In genomic region chr4:109393902-109394301, GRCm38 (mm10) we compare ENCODE assay signal across 9 mouse cellular contexts. TPM values are rescaled to one million over a fixed set of nuclear protein-coding genes. Genes with fewer than 3 reads are reported as not detected.
DNase-seq lines count a peak whose midpoint lies in the region; ATAC-seq and TF ChIP-seq lines count a peak whose summit lies in the region.
"Had no signal": no experiment of that assay in that cellular context is flagged by ENCODE, and none has a peak within 500 bp of the region (broad histone marks: within the 10 kb centered on the region; RNA-seq: fewer than 3 reads in every experiment).

No protein-coding gene starts in this region.

- 8% methylated on average over 11 of the region's 13 CpGs for WGBS in kidney, embryonic 14.5 days
- WGBS in embryonic facial prominence, embryonic 14.5 days = 6% methylated on average over 12 of the region's 13 CpGs
- WGBS in hindbrain, embryonic 15.5 days = 17% methylated on average over 13 of the region's 13 CpGs
- 8% methylated on average over 13 of the region's 13 CpGs for WGBS in lung, embryonic 14.5 days
- 10% methylated on average over 13 of the region's 13 CpGs for WGBS in stomach, embryonic 14.5 days

- no peaks in the 10 kb centered on the region for H3K36me3 ChIP-seq in kidney, embryonic 14.5 days (ENCODE audit: control insufficient read depth, insufficient read depth, low read length)
- H3K36me3 ChIP-seq in embryonic facial prominence, embryonic 14.5 days (ENCODE audit: control insufficient read depth, insufficient read depth, low read length) = no peaks in the 10 kb centered on the region
- peaks cover 3% of the 10 kb centered on the region; the same call in 1 of the 2 replicates for H3K36me3 ChIP-seq in hindbrain, embryonic 15.5 days
- H3K36me3 ChIP-seq in lung, embryonic 14.5 days (ENCODE audit: insufficient read depth) = no peaks in the 10 kb centered on the region
- H3K36me3 ChIP-seq in stomach, embryonic 14.5 days (ENCODE audit: control insufficient read depth, insufficient read depth, low read length) = no peaks in the 10 kb centered on the region; the same call in 1 of the 2 replicates

- H3K9ac ChIP-seq in kidney, embryonic 14.5 days (ENCODE audit: low read depth, low read length) = peak overlapping the region; percentile 37; the same call in 1 of the 2 replicates
- H3K9ac ChIP-seq in embryonic facial prominence, embryonic 14.5 days (ENCODE audit: low read depth, low read length) = peak overlapping the region; percentile 30; the same call in 1 of the 2 replicates
- H3K9ac ChIP-seq in hindbrain, embryonic 15.5 days = 0 out of 2 replicates have a peak overlapping the region, but pooled peaks have one; percentile 11
- peak overlapping the region; percentile 26 for H3K9ac ChIP-seq in lung, embryonic 14.5 days
- H3K9ac ChIP-seq in stomach, embryonic 14.5 days (replicated peaks; ENCODE audit: low read depth, low read length) = no peak overlapping the region

- no peaks in the 10 kb centered on the region for H3K27me3 ChIP-seq in kidney, embryonic 14.5 days (ENCODE audit: control insufficient read depth, insufficient read depth, low read length)
- H3K27me3 ChIP-seq in embryonic facial prominence, embryonic 14.5 days (replicated peaks; ENCODE audit: control insufficient read depth, insufficient read depth, low read length) = no peaks in the 10 kb centered on the region
- H3K27me3 ChIP-seq in hindbrain, embryonic 15.5 days = no peaks in the 10 kb centered on the region
- H3K27me3 ChIP-seq in lung, embryonic 14.5 days (ENCODE audit: insufficient read depth, low read length) = no peaks in the 10 kb centered on the region
- H3K27me3 ChIP-seq in stomach, embryonic 14.5 days (ENCODE audit: control insufficient read depth, insufficient read depth, low read length) = no peaks in the 10 kb centered on the region

- peak; percentile 83 for ATAC-seq in kidney, embryonic 14.5 days (ENCODE audit: low FRiP score, low TSS enrichment)
- peak; percentile 82; the same call in 1 of the 2 replicates for ATAC-seq in embryonic facial prominence, embryonic 14.5 days (ENCODE audit: low read depth)
- no peak for ATAC-seq in hindbrain, embryonic 15.5 days (ENCODE audit: low FRiP score, low read depth)
- peak; percentile 87 for ATAC-seq in lung, embryonic 14.5 days (ENCODE audit: insufficient read depth)
- peak; percentile 87 for ATAC-seq in stomach, embryonic 14.5 days (ENCODE audit: insufficient number of reproducible peaks, insufficient read depth, low FRiP score, low read depth)

- DNase-seq in kidney, adult 8-10 months = no peak
- no peak for DNase-seq in embryonic facial prominence, embryonic 14.5 days (ENCODE audit: low spot score)
- peak; percentile 21 for DNase-seq in lung, embryonic 14.5 days
- DNase-seq in gastrocnemius, adult 18-20 months (ENCODE audit: low spot score) = no peak
- DNase-seq in right cerebral cortex, postnatal 10 days (ENCODE audit: low spot score in 2 of 2) = no peak

- no peak for TF ChIP-seq CTCF in lung, embryonic 14.5 days (IDR thresholded peaks at IDR 0.05; ENCODE audit: low read depth)

- H3K4me2 ChIP-seq in kidney, embryonic 14.5 days (replicated peaks; ENCODE audit: low read depth, low read length) = peak overlapping the region; percentile 45
- H3K4me2 ChIP-seq in embryonic facial prominence, embryonic 14.5 days (ENCODE audit: low read depth, low read length) = peak overlapping the region; percentile 49
- H3K4me2 ChIP-seq in hindbrain, embryonic 15.5 days = peak overlapping the region; percentile 50
- peak overlapping the region; percentile 47 for H3K4me2 ChIP-seq in lung, embryonic 14.5 days
- peak overlapping the region; percentile 39 for H3K4me2 ChIP-seq in stomach, embryonic 14.5 days (replicated peaks; ENCODE audit: low read depth, low read length)

- H3K4me3 ChIP-seq in kidney, embryonic 14.5 days (ENCODE audit: low read length) = peak overlapping the region; percentile 4; the same call in 1 of the 2 replicates
- peak overlapping the region; percentile 13; the same call in 1 of the 2 replicates for H3K4me3 ChIP-seq in embryonic facial prominence, embryonic 14.5 days (ENCODE audit: low read depth, low read length)
- peak overlapping the region; percentile 1; the same call in 1 of the 2 replicates for H3K4me3 ChIP-seq in hindbrain, embryonic 15.5 days
- H3K4me3 ChIP-seq in lung, embryonic 14.5 days (ENCODE audit: low read depth, low read length) = no peak overlapping the region
- H3K4me3 ChIP-seq in stomach, embryonic 14.5 days (ENCODE audit: low read depth, low read length) = no peak overlapping the region
- H3K4me3 ChIP-seq: megakaryocyte, embryonic 14.5 days had no signal

- peaks cover 7% of the 10 kb centered on the region; the same call in 1 of the 2 replicates for H3K4me1 ChIP-seq in kidney, embryonic 14.5 days (ENCODE audit: control insufficient read depth, insufficient read depth, low read length)
- H3K4me1 ChIP-seq in embryonic facial prominence, embryonic 14.5 days (ENCODE audit: control insufficient read depth, insufficient read depth, low read length) = 0 out of 2 replicates have a peak, but pooled peaks cover 4% of the 10 kb centered on the region
- H3K4me1 ChIP-seq in hindbrain, embryonic 15.5 days (replicated peaks) = peaks cover 6% of the 10 kb centered on the region
- H3K4me1 ChIP-seq in lung, embryonic 14.5 days (ENCODE audit: insufficient read depth) = no peaks in the 10 kb centered on the region
- peaks cover 9% of the 10 kb centered on the region; the same call in 1 of the 2 replicates for H3K4me1 ChIP-seq in stomach, embryonic 14.5 days (ENCODE audit: control insufficient read depth, insufficient read depth, low read length)

- no peaks in the 10 kb centered on the region for H3K9me3 ChIP-seq in kidney, embryonic 14.5 days (ENCODE audit: control insufficient read depth, low read length)
- H3K9me3 ChIP-seq in embryonic facial prominence, embryonic 14.5 days (ENCODE audit: control insufficient read depth, low read length) = no peaks in the 10 kb centered on the region
- H3K9me3 ChIP-seq in hindbrain, embryonic 15.5 days = no peaks in the 10 kb centered on the region
- H3K9me3 ChIP-seq in lung, embryonic 14.5 days (ENCODE audit: low read depth, low read length) = no peaks in the 10 kb centered on the region
- H3K9me3 ChIP-seq in stomach, embryonic 14.5 days (ENCODE audit: control insufficient read depth, low read depth, low read length) = no peaks in the 10 kb centered on the region
- H3K9me3 ChIP-seq: megakaryocyte, embryonic 14.5 days had no signal

- H3K27ac ChIP-seq in kidney, embryonic 14.5 days (ENCODE audit: low read depth, low read length) = no peak overlapping the region
- no peak overlapping the region for H3K27ac ChIP-seq in embryonic facial prominence, embryonic 14.5 days (replicated peaks; ENCODE audit: low read depth, low read length)
- no peak overlapping the region for H3K27ac ChIP-seq in hindbrain, embryonic 15.5 days (replicated peaks)
- H3K27ac ChIP-seq in lung, embryonic 14.5 days (ENCODE audit: low read depth) = no peak overlapping the region
- H3K27ac ChIP-seq in stomach, embryonic 14.5 days (ENCODE audit: low read length) = no peak overlapping the region

RNA-seq across cellular contexts. Expression of gene Ttc39a, which starts 12.5 kb away (rescaled TPM):
- 4.4 and 6.1 TPM in 2 replicates for polyA plus RNA-seq in kidney, embryonic 14.5 days (2014; fragmentation: Nextera tagmentation; extraction: Ambion mirVana)
- polyA plus RNA-seq in embryonic facial prominence, embryonic 14.5 days (2014; fragmentation: Nextera tagmentation; extraction: Ambion mirVana) = 4.0 and 4.2 TPM in 2 replicates
- 3.2 and 3.9 TPM in 2 replicates for polyA plus RNA-seq in hindbrain, embryonic 15.5 days (2015; fragmentation: Nextera tagmentation; extraction: Ambion mirVana)
- polyA plus RNA-seq in lung, embryonic 14.5 days (2014; fragmentation: Nextera tagmentation; extraction: Ambion mirVana) = 5.5 and 5.9 TPM in 2 replicates
- polyA plus RNA-seq in stomach, embryonic 14.5 days (2014; fragmentation: Nextera tagmentation; extraction: Ambion mirVana) = 9.6 and 10.1 TPM in 2 replicates
- under 1 TPM in 1 of 2 experiments, not detected in 1; 0.11 TPM for total RNA-seq in gastrocnemius, adult 18-20 months (2021)

Comparison
In these comparisons a context has a peak if more than half of its experiments do, and no peak if none do; other contexts are left out.
1. H3K4me3 ChIP-seq: peak in kidney, embryonic 14.5 days (single experiment), embryonic facial prominence, embryonic 14.5 days (single experiment) and hindbrain, embryonic 15.5 days (single experiment); none in lung, embryonic 14.5 days (single experiment) and stomach, embryonic 14.5 days (single experiment).
2. Peak in every context shown above with its lines, with median percentiles within 50 percentile points of each other: H3K4me2 ChIP-seq.